Mouse (Mus musculus) kidney, adult 2 months (tissue): Measurements from ENCODE around the gene Tmem161a. TPM values are rescaled to one million over a fixed set of nuclear protein-coding genes. Genes with fewer than 3 reads are reported as not detected.

Experiments used
- DNase-seq: peaks from one replicate; pipeline ENCODE4 v3.0.0; 2021
- H3K27ac ChIP-seq: fragments of 200-500 bp; 2 replicates; pipeline ENCODE4 v1.5.1; 2012; ENCODE audit warnings: low read depth, low read length, control low read depth, inconsistent platforms; ENCODE audit not compliant: insufficient read depth
- H3K27me3 ChIP-seq: fragments of 200-500 bp; replicated peaks from 2 replicates; pipeline ENCODE4 v1.6.1; 2012; ENCODE audit warnings: mild to moderate bottlenecking, moderate library complexity, low read length, inconsistent platforms; ENCODE audit not compliant: control insufficient read depth, insufficient read depth
- H3K36me3 ChIP-seq: fragments of 200-500 bp; 2 replicates; pipeline ENCODE4 v1.6.1; 2012; ENCODE audit warnings: mild to moderate bottlenecking, moderate library complexity, low read length, inconsistent platforms; ENCODE audit not compliant: control insufficient read depth, insufficient read depth
- H3K4me1 ChIP-seq: fragments of 200-500 bp; 2 replicates; pipeline ENCODE4 v1.6.1; 2011; ENCODE audit warnings: low read length; ENCODE audit not compliant: control insufficient read depth, insufficient read depth
- H3K4me3 ChIP-seq: fragments of 200-500 bp; 2 replicates; pipeline ENCODE4 v1.5.1; 2011; ENCODE audit warnings: mild to moderate bottlenecking, low read depth, low read length, control low read depth; ENCODE audit not compliant: insufficient read depth
- CTCF ChIP-seq: fragments of 200-500 bp; conservative IDR thresholded peaks from 2 replicates; pipeline ENCODE4 v1.5.1; 2011; ENCODE audit warnings: low read depth, mild to moderate bottlenecking, control low read depth, low read length, moderate library complexity, mixed read lengths; ENCODE audit not compliant: insufficient read depth, insufficient read length
- POLR2A ChIP-seq: fragments of 200-500 bp; IDR thresholded peaks from one replicate; pipeline ENCODE4 v1.6.1; 2011; ENCODE audit warnings: low read depth, low read length, control low read depth
- WGBS: fragments of 180-500 bp; shearing (Covaris S2); methylation state at CpG from one replicate; pipeline ENCODE4 v1.1.7; 2018; 5-methylcytosine and 5-hydroxymethylcytosine counted together
- polyA plus RNA-seq: library from polyadenylated mRNA; depleted of rRNA; stranded (reverse); fragments of >200 nt; gene quantifications from 2 replicates; pipeline ENCODE4 v1.2.3, GENCODE M21; 2012; rRNA removed

Tmem161a gene
- polyA plus RNA-seq, 1 experiment = 85.2 TPM

- no peaks in the 10 kb centered on the region for H3K27me3 ChIP-seq
- peak overlapping the region; percentile 98 for H3K27ac ChIP-seq
- peak; percentile 92 for DNase-seq
- no peaks in the 10 kb centered on the region for H3K36me3 ChIP-seq
- TF ChIP-seq POLR2A (no peak), CTCF (no peak)
- H3K4me1 ChIP-seq = peaks cover 50% of the 10 kb centered on the region
- no peak overlapping the region for H3K4me3 ChIP-seq
These were observed 45.3 kb downstream of the Tmem161a start for GRCm38 (mm10) chr8:70217441-70217840.

DNA sequence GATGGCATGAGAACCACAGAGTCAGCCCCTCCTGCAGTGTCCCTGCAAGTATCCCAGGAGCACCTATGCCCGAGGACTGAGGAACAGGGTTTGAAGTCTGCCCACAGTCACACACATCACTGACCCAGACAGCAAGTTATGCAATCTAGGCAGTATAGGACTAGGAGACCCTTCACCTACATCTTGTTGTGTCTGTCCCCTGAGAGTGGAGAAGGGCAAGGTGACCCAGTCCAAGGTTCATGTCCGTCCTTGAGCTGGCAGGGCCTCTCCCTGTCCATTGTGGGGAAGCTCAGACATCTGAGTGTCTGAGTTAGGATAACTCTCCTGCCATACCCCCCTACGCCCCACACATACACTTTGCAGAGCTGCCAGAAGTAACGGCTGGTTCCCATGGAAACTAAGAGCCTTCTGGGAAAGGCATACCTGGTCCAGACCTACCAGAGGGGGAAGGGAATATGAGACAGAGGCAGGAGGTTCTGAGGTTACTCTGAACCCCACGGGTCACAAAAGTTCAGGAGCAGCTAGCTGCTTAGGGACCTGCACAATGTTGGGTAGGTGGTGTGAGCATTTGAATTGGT lies 47.0 kb downstream of the Tmem161a start:
- Histone ChIP-seq H3K4me1 (peaks cover 49% of the 10 kb centered on the region), H3K27me3 (no peaks in the 10 kb centered on the region), H3K27ac (peak overlapping the region; percentile 36; the same call in 1 of the 2 replicates), H3K36me3 (no peaks in the 10 kb centered on the region), H3K4me3 (no peak overlapping the region)
- DNase-seq = peak; percentile 65
- WGBS = 47% methylated on average over 5 of the region's 5 CpGs
- TF ChIP-seq POLR2A (no peak), CTCF (no peak)

DNA sequence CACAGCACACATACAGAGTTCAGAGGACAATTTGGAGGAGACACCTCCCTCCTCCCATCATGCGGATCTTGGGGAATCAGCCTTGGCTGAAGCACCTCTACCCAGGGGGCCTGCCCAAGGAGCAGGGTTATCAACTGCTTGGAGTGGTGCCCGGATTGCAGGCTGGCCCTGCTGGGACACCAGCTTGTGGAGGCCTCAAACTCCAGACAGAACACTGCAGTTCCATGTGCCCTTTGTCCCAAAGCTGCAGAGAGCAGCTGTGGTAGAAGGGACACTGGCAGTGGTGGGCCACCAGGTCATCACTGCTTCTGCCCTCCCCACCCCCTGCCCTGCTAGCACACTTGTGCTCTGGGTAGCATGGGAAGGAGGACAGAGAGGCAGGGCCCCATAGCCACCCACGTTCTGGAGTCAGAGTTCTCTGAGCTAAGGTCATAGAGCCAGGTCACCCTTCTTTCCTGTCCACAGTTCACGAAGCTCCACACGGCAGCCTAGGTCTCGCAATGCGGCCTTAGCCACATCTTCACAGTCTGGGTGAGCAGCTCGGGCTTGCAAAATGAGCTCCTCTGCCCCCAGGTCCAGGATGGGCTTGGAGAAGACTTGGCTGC lies 48.2 kb downstream of the Tmem161a start:
- TF ChIP-seq CTCF (no peak), POLR2A (no peak)
- peaks cover 49% of the 10 kb centered on the region for H3K4me1 ChIP-seq
- H3K4me3 ChIP-seq = no peak overlapping the region
- 45% methylated on average over 8 of the region's 8 CpGs for WGBS
- H3K27me3 ChIP-seq = no peaks in the 10 kb centered on the region
- peak overlapping the region; percentile 77 for H3K27ac ChIP-seq
- no peaks in the 10 kb centered on the region for H3K36me3 ChIP-seq
- DNase-seq = peak; percentile 88

DNA sequence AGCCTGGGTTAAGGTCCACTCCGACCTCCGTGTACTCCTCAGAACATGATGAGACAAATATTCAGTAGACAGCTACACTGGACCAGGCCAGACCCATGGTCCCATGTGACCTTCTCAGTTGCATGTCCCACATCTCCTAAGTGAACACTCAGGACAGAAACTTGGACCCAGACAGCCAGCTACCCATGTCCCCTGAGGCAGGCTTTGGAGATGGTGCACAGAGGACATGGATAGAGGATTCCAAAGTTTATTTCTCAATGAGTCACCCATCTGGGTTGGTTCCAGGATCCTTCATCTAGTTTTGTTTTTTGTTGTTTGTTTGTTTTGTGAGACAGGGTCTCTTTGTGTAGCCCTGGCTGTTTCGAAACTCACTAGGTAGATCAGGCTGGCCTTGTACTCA lies 48.8 kb downstream of the Tmem161a start:
- Histone ChIP-seq H3K27me3 (no peaks in the 10 kb centered on the region), H3K36me3 (no peaks in the 10 kb centered on the region), H3K4me3 (no peak overlapping the region), H3K4me1 (peaks cover 49% of the 10 kb centered on the region), H3K27ac (peak overlapping the region; percentile 77)
- DNase-seq = peak; percentile 41
- WGBS = 73% methylated on average over 3 of the region's 3 CpGs
- TF ChIP-seq POLR2A (no peak), CTCF (no peak)

DNA sequence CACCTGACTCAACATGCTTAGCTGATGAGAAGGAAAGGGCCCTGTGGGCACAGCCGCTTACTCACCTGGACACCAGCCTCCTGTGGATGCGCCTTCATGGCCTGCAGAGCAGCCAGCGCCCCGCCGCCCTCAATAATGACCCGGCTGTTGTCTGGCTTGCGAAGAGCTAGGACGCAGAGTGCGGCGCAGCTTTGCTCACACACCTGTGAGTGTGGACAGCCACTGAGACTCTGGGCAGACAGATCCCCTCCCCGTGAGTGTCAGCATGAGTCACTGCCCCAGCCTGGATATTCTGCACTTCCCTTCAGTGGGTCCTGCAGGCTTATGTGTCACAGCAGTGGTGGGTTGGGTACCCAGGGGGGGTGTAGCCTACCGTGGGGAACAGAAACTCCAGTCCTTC lies 49.9 kb downstream of the Tmem161a start:
- Histone ChIP-seq H3K27ac (no peak overlapping the region), H3K4me3 (no peak overlapping the region)

DNA sequence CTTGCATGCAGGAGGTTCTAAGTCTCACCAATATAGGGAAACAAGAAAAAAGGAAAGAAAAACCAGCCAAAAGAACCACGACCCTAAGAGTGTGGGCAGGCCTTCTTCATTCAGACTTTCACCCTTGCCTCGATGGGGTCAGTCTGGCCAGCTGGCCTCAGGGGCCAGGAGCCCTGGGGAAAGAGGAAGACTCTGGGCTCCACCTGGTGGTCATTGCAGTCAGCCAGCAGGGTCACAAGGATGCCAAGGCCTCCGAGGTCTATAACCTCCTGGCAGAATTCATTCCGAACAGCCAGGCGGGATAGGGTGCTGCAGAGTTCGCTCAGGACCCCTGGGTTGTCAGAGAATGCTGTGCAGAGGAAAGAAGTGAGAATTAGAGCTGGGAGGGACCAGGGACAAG lies 51.2 kb downstream of the Tmem161a start:
- DNase-seq = peak; percentile 86
- no peaks in the 10 kb centered on the region for H3K27me3 ChIP-seq
- H3K4me3 ChIP-seq = no peak overlapping the region
- peaks cover 31% of the 10 kb centered on the region for H3K4me1 ChIP-seq
- no peaks in the 10 kb centered on the region for H3K36me3 ChIP-seq
- 36% methylated on average over 6 of the region's 6 CpGs for WGBS
- TF ChIP-seq CTCF = peak; percentile 87
- no peak for TF ChIP-seq POLR2A
- no peak overlapping the region for H3K27ac ChIP-seq

More for the DNA sequence above, 49.9 kb downstream of the Tmem161a start:
- Histone ChIP-seq H3K36me3 (no peaks in the 10 kb centered on the region), H3K27me3 (no peaks in the 10 kb centered on the region), H3K4me1 (peaks cover 38% of the 10 kb centered on the region)
- no peak for TF ChIP-seq POLR2A
- no peak for TF ChIP-seq CTCF
- no peak for DNase-seq
- WGBS = 91% methylated on average over 12 of the region's 12 CpGs

- no peak for DNase-seq
- Histone ChIP-seq H3K27ac (no peak overlapping the region), H3K27me3 (no peaks in the 10 kb centered on the region), H3K4me1 (peaks cover 2% of the 10 kb centered on the region; the same call in 1 of the 2 replicates), H3K36me3 (no peaks in the 10 kb centered on the region), H3K4me3 (no peak overlapping the region)
- TF ChIP-seq POLR2A (no peak), CTCF (no peak)
- 85% methylated on average over 4 of the region's 4 CpGs for WGBS
These were observed 55.8 kb downstream of the Tmem161a start for GRCm38 (mm10) chr8:70227997-70228396.

DNA sequence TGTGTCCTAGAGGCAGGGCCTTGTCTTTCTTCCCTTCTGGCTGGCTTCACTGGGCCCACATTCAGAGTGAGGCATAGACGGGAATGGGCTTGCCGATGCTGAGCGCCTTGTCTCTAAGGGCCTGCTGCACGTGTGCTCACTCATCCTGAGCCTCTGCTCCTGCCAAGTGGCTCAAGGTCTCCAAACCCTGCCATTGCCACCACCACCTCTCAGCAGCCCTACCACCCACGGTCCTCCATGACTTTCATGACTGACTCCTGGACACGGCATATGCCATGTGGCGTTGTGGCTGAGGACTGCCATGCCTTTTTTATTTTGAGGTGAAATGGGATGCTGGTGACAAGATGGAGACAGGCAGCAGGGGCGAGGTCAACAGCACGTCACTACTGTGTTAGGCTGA lies 58.7 kb downstream of the Tmem161a start:
- Histone ChIP-seq H3K4me1 (peaks cover 4% of the 10 kb centered on the region; the same call in 1 of the 2 replicates), H3K27me3 (no peaks in the 10 kb centered on the region), H3K36me3 (no peaks in the 10 kb centered on the region), H3K4me3 (no peak overlapping the region), H3K27ac (no peak overlapping the region)
- TF ChIP-seq CTCF (no peak), POLR2A (no peak)
- DNase-seq = no peak
- WGBS = 95% methylated on average over 9 of the region's 9 CpGs

Other genes starting within 250 kb of the Tmem161a start
- 60.1 and 60.9 TPM in 2 replicates for gene Gatad2a, start 176.0 kb upstream of the Tmem161a start, polyA plus RNA-seq
- gene Mau2, start 129.6 kb upstream of the Tmem161a start, polyA plus RNA-seq = 47.1 and 63.3 TPM in 2 replicates
- gene Sugp1, start 129.5 kb upstream of the Tmem161a start, polyA plus RNA-seq = 9.0 and 10.9 TPM in 2 replicates
- gene Tm6sf2, start 99.4 kb upstream of the Tmem161a start, polyA plus RNA-seq = 30.2 and 37.5 TPM in 2 replicates
- gene Hapln4, start 88.9 kb upstream of the Tmem161a start, polyA plus RNA-seq = 0.05 and 0.08 TPM in 2 replicates
- gene Ncan, start 51.5 kb upstream of the Tmem161a start, polyA plus RNA-seq = 0.04 and 0.06 TPM in 2 replicates
- gene Nr2c2ap, start 41.0 kb upstream of the Tmem161a start, polyA plus RNA-seq = 13.8 and 14.8 TPM in 2 replicates
- gene Rfxank, start 33.2 kb upstream of the Tmem161a start, polyA plus RNA-seq = 29.9 and 31.9 TPM in 2 replicates
- gene Borcs8, start 32.9 kb upstream of the Tmem161a start, polyA plus RNA-seq = 107 and 111 TPM in 2 replicates
- 0.10 and 0.16 TPM in 2 replicates for gene Mef2b, start 32.6 kb upstream of the Tmem161a start, polyA plus RNA-seq
- gene Slc25a42, start 39.9 kb downstream of the Tmem161a start, polyA plus RNA-seq = 129 and 132 TPM in 2 replicates
- gene Sugp2, start 61.9 kb downstream of the Tmem161a start, polyA plus RNA-seq = 18.9 and 20.2 TPM in 2 replicates
- 14.2 and 14.4 TPM in 2 replicates for gene Armc6, start 62.1 kb downstream of the Tmem161a start, polyA plus RNA-seq
- gene Homer3, start 110.5 kb downstream of the Tmem161a start, polyA plus RNA-seq = 22.4 and 23.7 TPM in 2 replicates
- 38.8 and 42.0 TPM in 2 replicates for gene Ddx49, start 130.1 kb downstream of the Tmem161a start, polyA plus RNA-seq
- 277 and 300 TPM in 2 replicates for gene Cope, start 130.2 kb downstream of the Tmem161a start, polyA plus RNA-seq
- 0.58 and 0.66 TPM in 2 replicates for gene Cers1, start 143.4 kb downstream of the Tmem161a start, polyA plus RNA-seq
- 0.08 TPM in 1 of 2 replicates, not detected in the other for gene Gdf1, start 157.5 kb downstream of the Tmem161a start, polyA plus RNA-seq
- gene Upf1, start 180.9 kb downstream of the Tmem161a start, polyA plus RNA-seq = 25.8 and 27.4 TPM in 2 replicates
- 1.6 and 2.8 TPM in 2 replicates for gene Comp, start 201.2 kb downstream of the Tmem161a start, polyA plus RNA-seq